Mouse (Mus musculus): ENCODE measurements around the gene Cd247. TPM values are rescaled to one million over a fixed set of nuclear protein-coding genes. Genes with fewer than 3 reads are reported as not detected.
"Not testable (repeated sequence)": the region's sequence is repeated elsewhere in the genome, so short reads cannot be mapped to it uniquely, and the experiment has no call there.

Cd247 gene
- 0.23 and 0.32 TPM in 2 replicates for polyA plus RNA-seq (2016; fragmentation: Nextera tagmentation; extraction: Ambion mirVana)

DNA sequence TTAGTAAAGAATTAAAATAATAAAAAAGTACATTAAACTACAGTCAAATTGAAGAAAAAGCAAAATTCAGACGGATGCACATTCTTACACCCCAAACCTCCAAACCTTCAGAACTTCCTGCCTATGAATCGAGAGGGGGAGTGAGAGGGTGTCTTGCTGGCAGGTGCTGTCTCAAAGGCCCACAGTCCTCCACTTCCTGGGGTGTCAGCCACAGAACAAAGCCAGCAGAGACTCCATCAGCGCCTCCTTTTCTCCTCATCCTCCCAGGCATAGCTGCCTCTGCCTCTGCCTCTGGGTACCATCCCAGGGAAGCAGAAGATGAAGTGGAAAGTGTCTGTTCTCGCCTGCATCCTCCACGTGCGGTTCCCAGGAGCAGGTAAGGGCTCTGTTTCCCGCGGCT, at the start of gene Cd247:
Gene Cd247 (plus strand): TSS at position 171 of the 400 bp plus-strand sequence.
- Histone ChIP-seq H3K4me2 (no peak within 1 kb of the TSS), H3K36me3 (no peaks in the 10 kb centered on the region), H3K4me3 (no peak within 1 kb of the TSS), H3K27me3 (replicated peaks) (no peaks in the 10 kb centered on the region), H3K27ac (no peak within 1 kb of the TSS), H3K4me1 (0 out of 2 replicates have a peak, but pooled peaks cover 3% of the 10 kb centered on the region), H3K9ac (no peak within 1 kb of the TSS), H3K9me3 (replicated peaks) (no peaks in the 10 kb centered on the region)
- 75% methylated on average over 8 of the region's 8 CpGs for whole genome bisulfite sequencing (ENCODE audit: insufficient replicate concordance)
- no peak for ATAC-seq

- Histone ChIP-seq H3K4me3 (no peak overlapping the region), H3K27ac (no peak overlapping the region), H3K27me3 (replicated peaks) (peaks cover 4% of the 10 kb centered on the region; the same call in 1 of the 2 replicates), H3K4me2 (no peak overlapping the region), H3K4me1 (peaks cover 10% of the 10 kb centered on the region; the same call in 1 of the 2 replicates), H3K36me3 (no peaks in the 10 kb centered on the region), H3K9ac (no peak overlapping the region), H3K9me3 (replicated peaks) (no peaks in the 10 kb centered on the region)
- no peak for ATAC-seq
- WGBS (ENCODE audit: insufficient replicate concordance) = 66% methylated on average over 1 of the region's 1 CpGs
These were observed 49.5 kb upstream of the Cd247 start for GRCm38 (mm10) chr1:165738985-165739384.

DNA sequence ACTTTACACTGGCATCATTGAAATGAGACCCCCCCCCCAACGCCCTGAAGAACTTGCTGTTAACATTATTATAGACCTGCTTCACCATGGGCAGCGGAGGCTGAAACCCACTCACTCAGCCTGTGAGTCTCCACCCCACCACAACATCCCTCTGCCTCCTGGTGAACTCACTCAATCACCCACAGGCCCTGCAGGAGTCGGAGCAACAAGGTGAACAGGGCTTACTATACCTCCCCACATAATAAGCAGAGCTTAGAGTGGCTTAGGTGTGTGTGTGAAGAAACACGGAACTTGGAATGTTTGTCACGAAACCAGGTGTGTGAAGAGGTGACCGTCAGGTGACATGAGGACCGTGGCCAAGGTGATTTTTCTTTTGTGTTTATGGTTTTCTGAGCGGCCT, 46.5 kb upstream of the Cd247 start:
- no peak overlapping the region for H3K4me3 ChIP-seq
- H3K4me1 ChIP-seq = no peaks in the 10 kb centered on the region
- H3K9me3 ChIP-seq (replicated peaks) = no peaks in the 10 kb centered on the region
- 0 out of 2 replicates have a peak, but pooled peaks cover 3% of the 10 kb centered on the region for H3K27me3 ChIP-seq (replicated peaks)
- 73% methylated on average over 8 of the region's 8 CpGs for WGBS (ENCODE audit: insufficient replicate concordance)
- no peak overlapping the region for H3K27ac ChIP-seq
- H3K4me2 ChIP-seq = no peak overlapping the region
- H3K36me3 ChIP-seq = no peaks in the 10 kb centered on the region
- ATAC-seq = no peak
- H3K9ac ChIP-seq = no peak overlapping the region

DNA sequence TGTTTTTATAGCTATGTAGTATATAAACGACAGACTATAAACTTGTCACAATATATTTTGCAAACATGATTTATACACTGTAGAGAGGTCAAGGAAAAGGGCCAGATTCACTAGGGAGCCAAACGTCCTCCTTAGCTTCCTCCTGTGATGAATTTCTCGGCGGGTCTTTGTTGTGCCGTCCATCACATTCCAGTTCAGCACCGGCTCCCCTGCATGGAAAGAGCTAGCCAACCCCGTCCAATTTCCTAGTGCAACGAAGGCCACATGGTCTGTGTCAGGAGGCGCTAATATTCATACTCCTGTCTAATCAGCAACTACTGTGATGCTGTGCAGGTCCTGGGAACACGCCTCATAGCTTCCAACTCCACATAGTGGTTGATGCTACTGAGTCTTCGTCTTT, 40.4 kb upstream of the Cd247 start:
- Histone ChIP-seq H3K36me3 (no peaks in the 10 kb centered on the region), H3K4me3 (no peak overlapping the region), H3K9me3 (replicated peaks) (no peaks in the 10 kb centered on the region), H3K27me3 (replicated peaks) (0 out of 2 replicates have a peak, but pooled peaks cover 4% of the 10 kb centered on the region), H3K9ac (no peak overlapping the region), H3K4me2 (no peak overlapping the region), H3K27ac (no peak overlapping the region), H3K4me1 (peaks cover 7% of the 10 kb centered on the region; the same call in 1 of the 2 replicates)
- WGBS (ENCODE audit: insufficient replicate concordance) = 52% methylated on average over 11 of the region's 11 CpGs
- ATAC-seq = no peak

DNA sequence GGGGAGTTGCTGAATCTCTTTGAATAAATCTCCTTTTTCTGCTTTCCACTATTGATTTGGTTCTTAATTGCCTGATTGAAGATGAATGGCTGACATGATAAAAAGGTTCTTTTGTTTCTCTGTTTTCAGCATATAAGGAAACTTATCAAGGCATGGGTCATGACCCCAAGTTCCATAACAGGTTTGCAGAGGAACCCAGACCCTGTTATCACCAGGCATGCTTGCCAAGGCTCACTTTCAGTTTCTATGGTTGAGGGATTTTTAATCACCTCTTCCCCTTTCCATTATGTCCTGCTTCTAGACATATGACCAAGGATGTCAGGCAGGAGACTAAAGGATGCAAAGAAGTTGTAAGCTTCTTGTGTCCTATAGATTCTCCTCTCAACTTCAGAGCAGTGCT, 37.3 kb upstream of the Cd247 start:
- no peak for ATAC-seq
- peaks cover 7% of the 10 kb centered on the region; the same call in 1 of the 2 replicates for H3K4me1 ChIP-seq
- no peak overlapping the region for H3K4me3 ChIP-seq

DNA sequence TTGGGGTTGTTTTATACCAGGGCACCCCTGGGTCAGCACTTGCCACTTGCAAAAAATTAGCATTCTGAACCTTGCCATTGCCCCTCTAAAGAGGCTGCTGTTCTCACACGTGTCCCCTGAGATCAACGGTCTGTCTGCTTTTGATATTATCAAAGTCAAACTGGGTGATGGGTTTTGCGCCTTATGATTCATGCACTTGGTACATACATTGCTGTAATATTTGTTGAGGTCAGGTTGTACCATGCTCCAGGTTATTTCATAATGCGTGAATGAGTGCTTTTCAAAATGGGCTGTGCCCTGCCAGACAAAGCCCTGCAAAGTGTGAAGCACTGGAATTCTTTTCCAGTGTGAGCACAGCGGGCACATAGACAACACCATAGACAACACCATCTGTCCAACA, 36.6 kb upstream of the Cd247 start:
- Histone ChIP-seq H3K27me3 (replicated peaks) (0 out of 2 replicates have a peak, but pooled peaks cover 4% of the 10 kb centered on the region), H3K27ac (no peak overlapping the region), H3K4me1 (peaks cover 7% of the 10 kb centered on the region; the same call in 1 of the 2 replicates), H3K36me3 (no peaks in the 10 kb centered on the region), H3K4me2 (no peak overlapping the region), H3K9ac (no peak overlapping the region), H3K4me3 (no peak overlapping the region), H3K9me3 (replicated peaks) (no peaks in the 10 kb centered on the region)
- no peak for ATAC-seq
- WGBS (ENCODE audit: insufficient replicate concordance) = 72% methylated on average over 5 of the region's 5 CpGs

More for the DNA sequence above, 37.3 kb upstream of the Cd247 start:
- H3K27ac ChIP-seq = no peak overlapping the region
- H3K4me2 ChIP-seq = no peak overlapping the region
- no peaks in the 10 kb centered on the region for H3K9me3 ChIP-seq (replicated peaks)
- no peaks in the 10 kb centered on the region for H3K36me3 ChIP-seq
- H3K9ac ChIP-seq = no peak overlapping the region
- H3K27me3 ChIP-seq (replicated peaks) = 0 out of 2 replicates have a peak, but pooled peaks cover 4% of the 10 kb centered on the region

DNA sequence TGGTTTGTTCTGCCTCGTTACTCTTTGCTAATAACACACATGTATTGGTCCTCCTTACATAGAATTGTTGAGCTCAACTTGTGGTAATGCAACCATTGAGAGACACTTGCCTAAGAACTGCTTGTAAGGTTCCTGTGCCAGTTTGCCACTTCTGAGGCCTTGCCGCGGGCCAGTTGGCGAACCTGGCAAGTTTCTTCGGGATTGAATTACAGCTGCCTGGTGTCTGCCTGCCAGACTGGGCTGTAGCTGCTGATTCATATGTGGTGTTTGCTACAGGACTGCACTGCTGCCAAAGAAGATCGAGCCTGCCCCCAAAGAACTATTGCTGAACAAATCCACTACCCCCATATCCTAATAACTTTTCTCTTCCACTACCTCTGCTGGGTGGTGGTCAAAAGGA, 34.3 kb upstream of the Cd247 start:
- Histone ChIP-seq H3K36me3 (no peaks in the 10 kb centered on the region), H3K27ac (no peak overlapping the region), H3K4me2 (no peak overlapping the region), H3K27me3 (replicated peaks) (0 out of 2 replicates have a peak, but pooled peaks cover 9% of the 10 kb centered on the region), H3K4me3 (no peak overlapping the region), H3K9me3 (replicated peaks) (0 out of 2 replicates have a peak, but pooled peaks cover 3% of the 10 kb centered on the region), H3K4me1 (peaks cover 7% of the 10 kb centered on the region; the same call in 1 of the 2 replicates), H3K9ac (no peak overlapping the region)
- WGBS (ENCODE audit: insufficient replicate concordance) = 81% methylated on average over 6 of the region's 6 CpGs
- ATAC-seq = no peak

GRCm38 (mm10) chr1:165755194-165755593, 33.3 kb upstream of the Cd247 start:
- Histone ChIP-seq H3K9me3 (replicated peaks) (0 out of 2 replicates have a peak, but pooled peaks cover 5% of the 10 kb centered on the region), H3K9ac (no peak overlapping the region), H3K36me3 (no peaks in the 10 kb centered on the region), H3K27me3 (replicated peaks) (0 out of 2 replicates have a peak, but pooled peaks cover 9% of the 10 kb centered on the region), H3K4me1 (peaks cover 7% of the 10 kb centered on the region; the same call in 1 of the 2 replicates), H3K4me2 (no peak overlapping the region), H3K27ac (no peak overlapping the region), H3K4me3 (no peak overlapping the region)
- WGBS (ENCODE audit: insufficient replicate concordance) = 49% methylated on average over 4 of the region's 4 CpGs
- ATAC-seq = no peak

DNA sequence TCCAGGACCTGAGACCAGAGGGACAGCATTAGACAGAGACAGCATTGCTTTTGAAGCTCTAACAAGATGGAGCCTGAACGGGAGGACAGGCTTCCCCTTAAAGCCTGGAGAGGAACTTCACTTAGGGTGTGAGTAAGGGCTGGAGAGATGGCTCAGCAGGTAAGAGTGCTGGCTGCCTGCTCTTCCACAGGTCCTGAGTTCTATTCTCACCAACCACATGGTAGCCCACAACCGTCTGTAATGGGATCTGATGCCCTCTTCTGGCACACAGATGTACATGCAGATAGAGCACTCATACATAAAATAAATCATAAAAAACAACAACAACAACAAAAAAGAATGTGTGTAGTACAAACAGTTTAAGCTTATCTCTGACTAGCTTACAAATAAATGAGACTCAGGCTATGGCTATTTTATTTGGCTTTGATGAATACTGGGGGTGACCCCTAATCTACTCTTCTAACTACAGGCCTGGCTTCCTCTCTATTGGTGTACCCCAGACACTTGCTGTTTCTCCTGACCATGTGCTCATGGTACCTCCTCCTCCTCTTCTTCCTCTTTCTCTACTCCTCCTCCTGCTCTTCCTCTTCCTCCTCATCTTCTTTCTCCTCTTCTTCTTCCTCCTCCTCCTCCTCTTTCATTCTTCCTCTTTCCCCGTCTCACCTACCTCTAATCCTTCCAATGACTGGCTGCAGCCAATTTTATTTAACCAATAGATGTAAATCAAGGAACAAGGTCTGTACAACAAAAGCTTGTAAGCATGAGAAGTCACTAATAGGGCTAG, 26.8 kb upstream of the Cd247 start:
- Histone ChIP-seq H3K4me1 (peaks cover 37% of the 10 kb centered on the region), H3K9me3 (replicated peaks) (0 out of 2 replicates have a peak, but pooled peaks cover 5% of the 10 kb centered on the region), H3K4me2 (no peak overlapping the region), H3K36me3 (peaks cover 13% of the 10 kb centered on the region), H3K9ac (no peak overlapping the region), H3K27me3 (replicated peaks) (0 out of 2 replicates have a peak, but pooled peaks cover 5% of the 10 kb centered on the region), H3K4me3 (no peak overlapping the region), H3K27ac (no peak overlapping the region)
- no peak for ATAC-seq
- 58% methylated on average over 3 of the region's 3 CpGs for WGBS (ENCODE audit: insufficient replicate concordance)

- peaks cover 45% of the 10 kb centered on the region for H3K4me1 ChIP-seq
- H3K4me3 ChIP-seq = peak overlapping the region; percentile 84; the same call in 1 of the 2 replicates
- peaks cover 21% of the 10 kb centered on the region for H3K36me3 ChIP-seq
- not testable (repeated sequence) for ATAC-seq; H3K27ac ChIP-seq; H3K9me3 ChIP-seq (replicated peaks); H3K27me3 ChIP-seq (replicated peaks)
- H3K9ac ChIP-seq = 0 out of 2 replicates have a peak overlapping the region, but pooled peaks have one; percentile 8
- H3K4me2 ChIP-seq = peak overlapping the region; percentile 84
- WGBS (ENCODE audit: insufficient replicate concordance) = 37% methylated on average over 2 of the region's 2 CpGs
These were observed 26.0 kb upstream of the Cd247 start for GRCm38 (mm10) chr1:165762498-165762897.

DNA sequence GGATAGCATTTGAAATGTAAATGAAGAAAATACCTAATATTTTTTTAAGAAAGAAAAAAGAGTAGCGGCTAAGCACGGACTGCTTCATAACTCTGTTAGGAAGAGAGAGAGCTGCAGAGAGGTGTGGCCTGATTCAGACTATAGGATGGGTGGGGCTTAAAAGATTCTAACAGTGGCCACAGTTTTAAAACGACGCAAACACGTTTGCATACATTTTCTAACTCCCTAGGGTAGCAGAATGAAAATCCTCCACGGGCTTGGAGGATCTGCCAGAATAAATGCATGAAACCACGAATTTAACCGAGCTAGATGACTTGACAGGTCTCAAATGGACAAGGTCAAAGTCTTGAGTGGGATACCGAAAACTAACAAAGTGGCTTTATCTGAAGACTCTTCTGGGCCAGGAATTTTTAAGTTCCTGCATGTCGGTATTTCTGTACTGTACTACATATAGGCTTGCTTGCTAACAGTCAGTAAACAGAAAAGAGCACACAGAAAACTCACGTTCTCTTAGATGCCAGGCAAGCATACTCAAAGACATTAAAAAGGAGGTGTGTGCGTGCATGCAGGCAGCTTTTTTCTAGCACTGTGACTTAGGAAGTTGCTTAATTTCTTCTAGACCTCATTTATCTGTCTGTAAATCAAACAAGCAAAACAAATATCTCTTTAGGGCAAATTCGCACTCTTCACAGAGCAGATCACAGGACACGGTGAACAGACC, 25.4 kb upstream of the Cd247 start:
- peaks cover 50% of the 10 kb centered on the region for H3K4me1 ChIP-seq
- peak overlapping the region; percentile 57 for H3K27ac ChIP-seq
- 0 out of 2 replicates have a peak, but pooled peaks cover 5% of the 10 kb centered on the region for H3K9me3 ChIP-seq (replicated peaks)
- no peaks in the 10 kb centered on the region for H3K27me3 ChIP-seq (replicated peaks)
- 12% methylated on average over 14 of the region's 14 CpGs for WGBS (ENCODE audit: insufficient replicate concordance)
- H3K4me2 ChIP-seq = peak overlapping the region; percentile 84
- peaks cover 23% of the 10 kb centered on the region for H3K36me3 ChIP-seq
- H3K4me3 ChIP-seq = peak overlapping the region; percentile 84
- ATAC-seq = no peak
- peak overlapping the region; percentile 94 for H3K9ac ChIP-seq
